Mouse (Mus musculus) midbrain, embryonic 16.5 days (tissue): ENCODE measurements around the gene Mettl15. TPM values are rescaled to one million over a fixed set of nuclear protein-coding genes. Genes with fewer than 3 reads are reported as not detected.

Experiments used
- ATAC-seq: fragments of 200-750 bp; cut with Nextera tagmentation; 2 replicates; pipeline ENCODE4 v1.8.0; 2017; ENCODE audit warnings: moderate TSS enrichment
- H3K27ac ChIP-seq: fragments of 300-500 bp; sonication (generic); 2 replicates; pipeline ENCODE4 v1.5.1; 2014; ENCODE audit warnings: mild to moderate bottlenecking, low read length, mixed read lengths
- H3K27me3 ChIP-seq: fragments of 300-500 bp; sonication (generic); 2 replicates; pipeline ENCODE4 v1.6.1; 2014; ENCODE audit warnings: low read depth, low read length, mixed read lengths; ENCODE audit not compliant: control insufficient read depth, insufficient read depth
- H3K36me3 ChIP-seq: fragments of 300-500 bp; sonication (generic); 2 replicates; pipeline ENCODE4 v1.6.1; 2014; ENCODE audit warnings: mild to moderate bottlenecking, low read length, moderate library complexity, mixed read lengths; ENCODE audit not compliant: control insufficient read depth, insufficient read depth
- H3K4me1 ChIP-seq: fragments of 300-500 bp; sonication (generic); 2 replicates; pipeline ENCODE4 v1.6.1; 2014; ENCODE audit warnings: mild to moderate bottlenecking, low read length, mixed read lengths; ENCODE audit not compliant: control insufficient read depth, insufficient read depth
- H3K4me2 ChIP-seq: fragments of 300-500 bp; sonication (generic); 2 replicates; pipeline ENCODE4 v1.6.1; 2014; ENCODE audit warnings: mild to moderate bottlenecking, low read length, mixed read lengths
- H3K4me3 ChIP-seq: fragments of 300-500 bp; sonication (generic); 2 replicates; pipeline ENCODE4 v1.5.1; 2014; ENCODE audit warnings: low read depth, mild to moderate bottlenecking, low read length, moderate library complexity, mixed read lengths
- H3K9ac ChIP-seq: fragments of 300-500 bp; sonication (generic); 2 replicates; pipeline ENCODE4 v1.6.1; 2014; ENCODE audit warnings: low read depth, low read length, mixed read lengths
- H3K9me3 ChIP-seq: fragments of 300-500 bp; sonication (generic); replicated peaks from 2 replicates; pipeline ENCODE4 v1.6.1; 2014; ENCODE audit warnings: mild to moderate bottlenecking, low read length, mixed read lengths; ENCODE audit not compliant: control insufficient read depth, poor library complexity, severe bottlenecking
- WGBS: fragments of 180-500 bp; shearing (Covaris S2); extraction: QIAGEN DNeasy Blood & Tissue Kit; methylation state at CpG from one replicate; pipeline ENCODE4 v1.1.7; 2014; 5-methylcytosine and 5-hydroxymethylcytosine counted together
- polyA plus RNA-seq: library from polyadenylated mRNA; unstranded; fragments of >200 nt; fragmentation: Nextera tagmentation; extraction: Ambion mirVana; gene quantifications from 2 replicates; pipeline ENCODE4 v1.2.1, GENCODE M21; 2015

Mettl15 gene
- polyA plus RNA-seq, result 8.8 and 10.6 TPM in 2 replicates

DNA sequence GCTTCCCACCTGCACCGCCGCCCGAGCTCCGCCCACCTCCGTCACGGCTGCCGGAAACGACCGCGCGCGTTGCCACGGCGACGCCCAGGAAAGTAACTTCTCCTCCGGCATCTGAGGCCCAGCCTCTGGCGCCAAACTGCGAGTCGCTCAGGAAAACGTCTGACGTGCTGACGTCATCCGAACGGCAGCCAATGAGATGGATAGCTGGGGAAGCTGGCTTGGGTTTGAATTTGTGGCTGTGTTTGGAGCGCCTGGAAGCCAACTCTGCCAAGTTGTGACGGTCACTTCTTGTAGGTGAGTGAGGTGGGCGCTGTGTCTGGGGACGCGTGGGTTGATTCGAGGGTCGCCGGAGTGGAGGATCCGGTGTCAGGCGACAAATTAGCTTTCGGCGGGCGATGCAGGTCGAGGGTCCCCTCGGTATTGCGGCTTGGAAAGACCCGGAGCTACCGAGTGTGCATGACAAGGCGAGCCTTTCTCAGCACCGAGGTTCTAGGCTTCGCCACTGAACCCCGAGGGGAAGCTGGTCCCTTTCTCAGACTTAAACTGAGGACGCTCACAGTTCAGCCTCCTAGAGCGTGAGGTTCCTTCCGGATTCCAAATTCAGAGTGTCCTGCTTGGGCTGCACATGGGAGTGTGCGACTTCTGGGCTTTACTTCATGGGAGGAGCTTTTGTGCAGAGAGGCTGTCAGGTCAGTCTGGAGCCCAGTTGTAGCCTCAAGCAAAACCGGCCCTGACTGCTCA is at the start of gene Mettl15, which contains the start of gene Kif18a:
TSS of gene Mettl15 (minus strand) at position 149 of the 741 bp plus-strand sequence.
TSS of gene Kif18a (plus strand) at position 139 of the 741 bp plus-strand sequence.
- Histone ChIP-seq H3K27me3 (no peaks in the 10 kb centered on the region), H3K27ac (peak within 1 kb of the TSS; percentile 67), H3K9ac (peak within 1 kb of the TSS; percentile 62), H3K4me2 (peak within 1 kb of the TSS; percentile 75), H3K9me3 (no peaks in the 10 kb centered on the region), H3K36me3 (no peaks in the 10 kb centered on the region), H3K4me3 (peak within 1 kb of the TSS; percentile 50), H3K4me1 (peaks cover 9% of the 10 kb centered on the region)
- ATAC-seq, result peak; percentile 99
- under 1% methylated on average over 51 of the region's 51 CpGs for WGBS

DNA sequence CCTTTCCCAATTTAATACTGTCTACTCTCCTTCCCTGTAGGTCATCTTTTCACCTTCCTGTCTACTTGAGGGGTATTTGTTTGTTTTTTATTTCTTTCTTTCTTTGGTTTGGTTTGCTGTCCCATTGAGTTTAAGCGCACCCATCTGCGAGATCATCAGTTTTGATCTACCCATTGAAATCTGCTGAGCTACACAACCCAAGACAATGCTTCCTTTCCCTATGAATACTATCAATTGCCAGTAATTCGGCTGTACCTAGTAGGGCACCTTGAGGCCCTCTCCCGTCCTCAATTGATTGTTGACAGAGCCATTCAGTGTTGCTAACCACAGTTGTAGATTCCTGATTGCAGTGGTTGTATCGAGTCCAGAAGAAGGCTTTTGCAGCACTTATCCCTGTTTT is 30.8 kb upstream of the Mettl15 start:
- Histone ChIP-seq H3K27ac (no peak overlapping the region), H3K9ac (no peak overlapping the region), H3K4me3 (no peak overlapping the region), H3K4me1 (no peaks in the 10 kb centered on the region), H3K27me3 (no peaks in the 10 kb centered on the region), H3K4me2 (no peak overlapping the region), H3K36me3 (no peaks in the 10 kb centered on the region), H3K9me3 (no peaks in the 10 kb centered on the region)
- no peak for ATAC-seq
- 96% methylated on average over 5 of the region's 5 CpGs for WGBS

DNA sequence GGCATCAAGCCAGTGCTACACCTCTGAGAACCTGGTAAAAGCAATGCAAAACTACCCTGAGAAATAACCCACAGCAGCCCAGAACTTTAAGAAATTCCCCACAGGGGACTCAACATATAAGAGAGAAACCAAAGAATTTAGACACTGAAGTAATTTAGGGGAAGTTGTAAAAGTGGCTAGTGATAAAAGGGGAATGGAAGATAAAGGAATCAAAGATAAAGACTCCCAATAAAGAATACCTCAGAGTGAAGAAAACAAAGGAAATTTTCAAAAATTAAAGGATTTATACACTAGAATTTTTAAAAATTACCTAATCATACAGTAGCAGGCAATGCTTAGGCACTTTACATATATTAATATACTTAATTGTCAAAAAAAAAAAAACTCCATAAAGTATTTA is 23.1 kb upstream of the Mettl15 start:
- no peak for ATAC-seq
- Histone ChIP-seq H3K4me1 (no peaks in the 10 kb centered on the region), H3K36me3 (no peaks in the 10 kb centered on the region), H3K27me3 (no peaks in the 10 kb centered on the region), H3K4me3 (no peak overlapping the region), H3K9ac (no peak overlapping the region), H3K9me3 (no peaks in the 10 kb centered on the region), H3K27ac (no peak overlapping the region), H3K4me2 (no peak overlapping the region)

DNA sequence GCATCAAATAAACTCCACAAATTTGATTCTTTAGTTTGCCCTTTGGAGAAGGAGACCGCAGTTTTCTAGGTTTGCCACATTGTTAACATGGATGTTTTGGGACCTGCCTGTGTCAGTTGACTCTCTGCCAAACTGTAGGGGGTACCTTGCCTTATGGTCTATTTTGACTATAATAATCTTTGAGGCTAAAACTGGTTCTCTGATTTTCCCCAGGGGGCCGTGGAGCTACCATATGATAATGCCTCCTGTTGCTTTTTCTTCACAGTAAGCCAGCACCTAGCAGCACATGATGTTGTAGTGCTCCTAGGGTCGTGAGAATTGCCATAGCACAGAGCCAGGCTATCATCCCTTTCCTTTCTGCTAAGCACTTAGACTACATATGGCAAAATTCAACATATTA is 21.7 kb upstream of the Mettl15 start:
- no peak overlapping the region for H3K4me3 ChIP-seq
- H3K27me3 ChIP-seq, result no peaks in the 10 kb centered on the region
- no peak overlapping the region for H3K4me2 ChIP-seq
- H3K9me3 ChIP-seq, result no peaks in the 10 kb centered on the region
- no peaks in the 10 kb centered on the region for H3K36me3 ChIP-seq
- H3K4me1 ChIP-seq, result no peaks in the 10 kb centered on the region
- no peak overlapping the region for H3K9ac ChIP-seq
- H3K27ac ChIP-seq, result no peak overlapping the region
- 85% methylated on average over 3 of the region's 3 CpGs for WGBS
- ATAC-seq, result no peak

DNA sequence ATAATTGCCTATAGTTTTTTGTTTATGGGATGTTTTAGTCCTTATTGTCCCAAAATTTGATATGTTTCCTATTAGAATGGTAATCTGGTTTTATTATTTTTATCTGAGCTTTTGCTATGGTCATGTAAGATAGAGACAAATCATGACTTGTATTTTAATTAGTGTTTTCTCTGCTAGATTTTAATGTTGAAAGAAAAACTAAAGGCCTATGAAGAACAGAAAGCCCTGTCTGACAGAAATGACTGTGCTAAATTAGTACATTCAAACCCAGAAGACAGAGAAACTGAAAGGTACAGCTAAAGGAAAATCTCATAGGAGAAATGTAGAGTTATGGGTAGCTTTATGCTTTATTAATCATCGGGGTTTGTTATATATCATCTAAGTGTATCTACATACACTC is 17.6 kb upstream of the Mettl15 start:
- no peak overlapping the region for H3K4me2 ChIP-seq
- H3K4me1 ChIP-seq, result no peaks in the 10 kb centered on the region
- H3K4me3 ChIP-seq, result no peak overlapping the region
- no peaks in the 10 kb centered on the region for H3K9me3 ChIP-seq
- H3K27ac ChIP-seq, result no peak overlapping the region
- H3K36me3 ChIP-seq, result no peaks in the 10 kb centered on the region
- H3K9ac ChIP-seq, result no peak overlapping the region
- no peaks in the 10 kb centered on the region for H3K27me3 ChIP-seq
- no peak for ATAC-seq
- 97% methylated on average over 1 of the region's 1 CpGs for WGBS

DNA sequence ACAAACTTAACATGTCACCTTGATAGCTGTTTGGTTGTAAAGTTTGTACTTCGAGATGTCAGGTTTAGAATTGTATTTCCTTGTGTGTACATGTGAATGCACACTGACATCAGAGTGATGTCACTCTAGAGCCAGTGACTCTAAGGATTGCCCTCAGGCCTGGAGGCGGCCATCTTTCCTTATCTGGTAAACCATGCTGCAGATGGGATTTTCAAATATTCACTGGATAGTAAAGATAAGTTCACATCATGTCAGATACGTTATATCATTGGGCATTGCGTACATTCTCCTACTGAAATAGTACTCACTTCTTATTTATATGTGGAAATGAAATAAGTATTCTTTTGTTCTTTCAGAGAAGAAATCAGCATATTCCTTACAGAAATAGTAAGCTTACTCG is 15.7 kb upstream of the Mettl15 start:
- H3K4me3 ChIP-seq, result no peak overlapping the region
- H3K27ac ChIP-seq, result no peak overlapping the region
- 93% methylated on average over 5 of the region's 5 CpGs for WGBS
- H3K36me3 ChIP-seq, result no peaks in the 10 kb centered on the region
- no peaks in the 10 kb centered on the region for H3K9me3 ChIP-seq
- H3K9ac ChIP-seq, result no peak overlapping the region
- H3K4me1 ChIP-seq, result no peaks in the 10 kb centered on the region
- no peak overlapping the region for H3K4me2 ChIP-seq
- no peaks in the 10 kb centered on the region for H3K27me3 ChIP-seq
- ATAC-seq, result no peak

DNA sequence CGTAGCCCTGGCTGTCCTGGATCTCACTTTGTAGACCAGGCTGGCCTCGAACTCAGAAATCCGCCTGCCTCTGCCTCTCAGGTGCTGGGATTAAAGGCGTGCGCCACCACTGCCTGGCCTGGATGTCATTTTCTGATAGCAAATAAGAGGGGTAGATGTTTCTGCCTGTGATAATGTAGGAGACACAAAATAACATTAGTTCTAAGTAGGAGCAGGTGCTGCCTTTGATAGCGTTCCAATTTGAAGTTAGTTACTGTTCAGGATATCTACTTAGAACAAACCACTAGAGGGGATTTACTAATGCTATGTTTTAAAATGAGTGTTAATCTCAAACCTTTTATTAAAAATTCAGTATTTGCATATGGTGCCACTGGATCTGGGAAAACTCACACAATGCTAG is 8.8 kb upstream of the Mettl15 start:
- Histone ChIP-seq H3K4me3 (no peak overlapping the region), H3K36me3 (no peaks in the 10 kb centered on the region), H3K9me3 (no peaks in the 10 kb centered on the region), H3K4me2 (no peak overlapping the region), H3K27me3 (no peaks in the 10 kb centered on the region), H3K4me1 (no peaks in the 10 kb centered on the region), H3K27ac (no peak overlapping the region), H3K9ac (no peak overlapping the region)
- no peak for ATAC-seq
- 95% methylated on average over 6 of the region's 6 CpGs for WGBS

DNA sequence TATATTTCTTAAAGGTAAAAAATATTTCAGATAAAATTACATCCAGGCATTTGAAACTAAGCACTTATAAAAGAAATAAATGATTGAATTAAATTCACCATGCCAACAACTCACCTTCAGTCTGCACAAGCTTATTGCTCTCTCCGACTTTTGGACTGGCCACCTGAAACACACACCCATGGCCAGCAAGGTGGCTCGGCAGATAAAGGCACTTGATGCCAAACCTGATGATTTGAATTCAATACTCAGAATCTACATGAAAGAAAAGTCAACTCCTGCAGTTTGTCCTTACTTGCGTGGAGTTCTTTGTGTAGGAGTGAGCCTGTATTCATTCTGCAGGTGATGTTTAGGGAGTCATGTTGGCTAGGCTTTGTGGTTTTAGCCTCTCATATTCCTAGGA is 3.6 kb upstream of the Mettl15 start:
- no peak for ATAC-seq
- H3K9ac ChIP-seq, result no peak overlapping the region
- no peaks in the 10 kb centered on the region for H3K36me3 ChIP-seq
- H3K9me3 ChIP-seq, result no peaks in the 10 kb centered on the region
- H3K4me1 ChIP-seq, result peaks cover 5% of the 10 kb centered on the region
- H3K27me3 ChIP-seq, result no peaks in the 10 kb centered on the region
- no peak overlapping the region for H3K4me3 ChIP-seq
- no peak overlapping the region for H3K27ac ChIP-seq
- H3K4me2 ChIP-seq, result no peak overlapping the region
- WGBS, result 92% methylated on average over 3 of the region's 3 CpGs

DNA sequence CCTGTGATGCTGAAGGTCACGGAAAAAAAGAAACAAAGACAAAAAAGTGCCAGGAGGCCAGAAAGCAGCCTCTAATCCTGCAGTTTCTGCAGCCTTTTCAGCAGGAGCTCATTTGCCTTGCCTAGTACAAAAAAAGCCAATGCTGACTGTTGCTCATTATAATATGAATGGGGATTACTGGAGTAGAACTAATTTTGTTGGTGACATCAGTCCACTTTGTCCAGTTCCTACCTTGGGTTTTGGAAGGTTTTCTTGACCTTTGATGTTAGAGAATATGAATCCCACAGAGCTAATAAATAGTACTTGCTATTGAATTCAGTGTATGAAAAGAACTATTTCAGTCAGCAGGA is 768 bp upstream of the Mettl15 start:
- Histone ChIP-seq H3K27me3 (no peaks in the 10 kb centered on the region), H3K9ac (peak overlapping the region; percentile 62), H3K4me1 (peaks cover 9% of the 10 kb centered on the region), H3K4me3 (peak overlapping the region; percentile 50), H3K9me3 (no peaks in the 10 kb centered on the region), H3K4me2 (peak overlapping the region; percentile 75), H3K27ac (no peak overlapping the region), H3K36me3 (no peaks in the 10 kb centered on the region)
- no peak for ATAC-seq
- WGBS, result 0% methylated on average over 1 of the region's 1 CpGs
